Mouse (Mus musculus): ENCODE results near the gene Shld2. TPM values are rescaled to one million over a fixed set of nuclear protein-coding genes. Genes with fewer than 3 reads are reported as not detected.
"Not testable (repeated sequence)": the region's sequence is repeated elsewhere in the genome, so short reads cannot be mapped to it uniquely, and the experiment has no call there.

Gene Shld2
- polyA plus RNA-seq, 1 experiment from 2014 or later: 12.5 TPM

DNA sequence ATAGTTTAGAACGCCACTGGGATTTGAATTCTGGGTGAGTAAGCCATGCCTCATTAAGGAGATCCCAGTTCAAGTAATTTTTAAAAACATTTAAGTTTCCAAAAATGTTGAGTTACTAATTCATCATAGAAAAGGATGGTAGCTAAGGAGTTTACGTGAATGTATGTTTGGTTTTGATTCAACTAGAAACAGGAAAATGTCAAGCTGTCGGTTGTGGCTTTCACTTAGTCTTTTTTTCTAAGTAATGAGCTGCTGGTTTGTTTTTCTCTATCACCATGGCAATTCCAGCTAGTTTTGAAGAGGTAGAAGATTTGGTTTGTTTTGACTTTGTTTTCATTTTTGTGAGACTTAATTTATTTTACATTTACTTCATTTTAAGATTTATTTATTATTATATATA is 7.1 kb upstream of the Shld2 start:
- no peaks in the 10 kb centered on the region for H3K9me3 ChIP-seq
- peaks cover 4% of the 10 kb centered on the region for H3K4me1 ChIP-seq
- H3K36me3 ChIP-seq: peaks cover 19% of the 10 kb centered on the region
- H3K27me3 ChIP-seq: no peaks in the 10 kb centered on the region
- no peak overlapping the region for H3K27ac ChIP-seq
- ATAC-seq (ENCODE audit: insufficient number of reproducible peaks, low FRiP score, low TSS enrichment, low read depth): no peak
- H3K9ac ChIP-seq: no peak overlapping the region
- no peak overlapping the region for H3K4me3 ChIP-seq
- H3K4me2 ChIP-seq: no peak overlapping the region
- WGBS: 74% methylated on average over 3 of the region's 3 CpGs

DNA sequence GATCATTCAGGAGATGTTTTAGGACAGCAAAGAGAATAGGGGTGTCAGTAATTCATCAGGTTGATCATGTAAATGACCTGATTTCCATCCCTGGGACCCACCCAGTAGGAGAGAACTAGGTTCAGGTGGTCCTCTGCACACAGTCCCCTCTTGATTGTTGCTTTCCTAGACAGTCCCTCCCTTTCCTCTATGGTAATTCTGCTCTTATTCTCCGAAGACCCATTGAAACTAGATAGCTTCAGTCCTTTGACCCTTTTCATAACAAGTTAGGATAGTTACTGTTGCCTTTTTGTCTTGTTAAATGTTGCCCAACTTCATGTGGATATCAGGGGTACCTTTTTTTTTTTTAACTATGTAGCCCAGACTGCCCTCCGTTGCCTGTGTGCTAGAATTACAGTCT is 6.1 kb upstream of the Shld2 start:
- Histone ChIP-seq H3K9me3 (no peaks in the 10 kb centered on the region), H3K27ac (no peak overlapping the region), H3K4me2 (no peak overlapping the region), H3K27me3 (no peaks in the 10 kb centered on the region), H3K4me1 (peaks cover 9% of the 10 kb centered on the region), H3K9ac (no peak overlapping the region), H3K4me3 (no peak overlapping the region), H3K36me3 (peaks cover 15% of the 10 kb centered on the region)
- WGBS: 87% methylated on average over 2 of the region's 2 CpGs
- no peak for ATAC-seq (ENCODE audit: insufficient number of reproducible peaks, low FRiP score, low TSS enrichment, low read depth)

DNA sequence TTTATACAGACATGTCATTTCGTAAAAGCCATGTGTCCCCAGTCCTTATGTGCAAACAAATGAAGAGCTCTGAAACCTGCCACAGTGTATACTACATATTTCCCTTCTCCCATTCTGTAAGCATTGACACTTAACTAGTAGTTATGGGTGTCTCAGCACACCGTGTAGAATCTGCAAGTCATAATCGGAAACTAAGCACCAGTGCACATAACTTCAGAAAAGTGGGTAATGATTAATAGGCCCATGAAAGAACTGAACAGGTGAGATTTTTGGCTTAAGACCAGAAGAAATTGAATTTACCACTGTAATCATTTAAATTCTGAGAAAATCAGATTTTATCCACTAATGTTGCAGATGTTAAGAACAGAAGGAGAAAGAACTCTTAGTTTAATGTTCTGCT is 4.5 kb upstream of the Shld2 start:
- H3K27ac ChIP-seq: no peak overlapping the region
- H3K4me3 ChIP-seq: no peak overlapping the region
- no peak for ATAC-seq (ENCODE audit: insufficient number of reproducible peaks, low FRiP score, low TSS enrichment, low read depth)
- WGBS: 52% methylated on average over 3 of the region's 3 CpGs
- H3K9me3 ChIP-seq: no peaks in the 10 kb centered on the region
- H3K27me3 ChIP-seq: no peaks in the 10 kb centered on the region
- H3K9ac ChIP-seq: no peak overlapping the region
- H3K36me3 ChIP-seq: peaks cover 5% of the 10 kb centered on the region; the same call in 1 of the 2 replicates
- no peak overlapping the region for H3K4me2 ChIP-seq
- H3K4me1 ChIP-seq: peaks cover 9% of the 10 kb centered on the region

DNA sequence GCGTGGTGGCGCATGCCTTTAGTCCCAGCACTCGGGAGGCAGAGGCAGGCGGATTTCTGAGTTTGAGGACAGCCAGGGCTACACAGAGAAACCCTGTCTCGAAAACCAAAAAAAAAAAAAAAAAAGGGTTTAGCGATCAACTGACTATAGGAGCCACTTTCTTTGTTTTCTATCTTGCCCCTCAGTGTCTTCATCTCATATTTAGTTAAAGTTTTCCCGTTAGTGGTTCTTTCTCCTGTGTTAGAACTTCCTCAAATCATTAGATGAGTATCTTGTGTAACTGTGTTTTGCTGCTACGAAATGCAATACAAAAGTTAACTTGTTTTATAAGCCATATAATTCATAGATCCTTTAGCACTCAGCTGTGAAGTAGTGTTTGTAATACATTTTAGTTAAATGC is 4.1 kb upstream of the Shld2 start:
- not testable (repeated sequence) for H3K4me3 ChIP-seq
- WGBS: 89% methylated on average over 8 of the region's 8 CpGs

DNA sequence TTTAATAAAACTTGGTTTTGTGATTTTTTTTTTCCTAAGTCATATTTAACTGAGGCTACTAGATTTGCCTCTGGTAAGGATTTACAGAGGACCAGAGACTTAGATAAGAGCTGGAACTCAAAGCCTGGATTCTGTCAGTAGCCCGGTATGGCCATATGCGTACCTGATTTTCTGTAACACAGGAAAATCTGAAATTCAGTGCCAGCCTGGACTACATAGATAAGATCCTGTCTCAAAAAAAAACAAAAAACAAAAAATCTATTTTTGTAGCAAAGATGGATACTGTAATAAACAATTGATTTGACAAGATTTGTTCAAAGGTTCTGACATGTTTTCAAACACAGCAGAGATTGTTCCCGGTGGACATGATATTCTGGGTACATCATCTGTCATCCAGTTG is 3.3 kb upstream of the Shld2 start:
- no peak overlapping the region for H3K27ac ChIP-seq
- H3K4me3 ChIP-seq: no peak overlapping the region
- peaks cover 9% of the 10 kb centered on the region for H3K4me1 ChIP-seq
- H3K27me3 ChIP-seq: no peaks in the 10 kb centered on the region
- H3K4me2 ChIP-seq: no peak overlapping the region
- 93% methylated on average over 3 of the region's 3 CpGs for WGBS
- H3K9ac ChIP-seq: no peak overlapping the region
- H3K9me3 ChIP-seq: no peaks in the 10 kb centered on the region
- no peak for ATAC-seq (ENCODE audit: insufficient number of reproducible peaks, low FRiP score, low TSS enrichment, low read depth)
- no peaks in the 10 kb centered on the region for H3K36me3 ChIP-seq

More for the DNA sequence above, 4.1 kb upstream of the Shld2 start:
- H3K4me2 ChIP-seq; H3K9ac ChIP-seq; H3K27ac ChIP-seq; H3K9me3 ChIP-seq; H3K36me3 ChIP-seq; H3K4me1 ChIP-seq; H3K27me3 ChIP-seq; ATAC-seq (ENCODE audit: insufficient number of reproducible peaks, low FRiP score, low TSS enrichment, low read depth): not testable (repeated sequence)

DNA sequence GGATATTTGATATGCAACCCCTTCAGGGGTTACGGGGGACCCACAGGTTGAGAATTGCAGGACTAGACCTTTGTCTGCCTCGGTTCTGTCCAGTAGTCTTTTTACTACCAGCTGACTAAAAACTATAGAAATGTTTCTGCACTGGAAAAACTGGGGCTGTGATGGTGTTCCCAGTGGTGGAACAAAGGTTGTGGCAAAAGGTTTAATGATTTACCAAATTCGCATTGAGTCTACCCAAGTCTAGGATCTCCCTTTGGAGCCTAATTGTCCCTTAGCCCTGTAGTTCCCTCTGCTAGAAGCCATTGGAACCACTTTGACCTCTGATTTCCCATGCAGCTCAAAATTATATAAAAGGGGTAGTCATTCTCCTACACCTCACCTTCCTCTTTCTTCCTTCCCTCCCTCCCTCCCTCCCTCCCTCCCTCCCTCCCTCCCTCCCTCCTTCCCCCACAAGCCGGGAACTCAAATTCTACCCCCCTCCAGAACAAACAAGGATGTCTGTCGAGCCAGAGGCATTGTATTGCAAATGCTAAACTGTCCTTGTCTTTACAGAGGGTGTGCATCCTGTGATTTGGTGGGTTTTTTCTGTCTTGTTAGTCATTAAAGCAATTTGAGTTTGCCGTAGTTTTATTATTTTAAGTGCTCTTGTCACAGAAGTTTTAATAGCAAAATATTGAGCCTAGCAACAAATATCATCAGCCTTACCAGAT is 2.2 kb upstream of the Shld2 start:
- Histone ChIP-seq H3K9me3 (no peaks in the 10 kb centered on the region), H3K9ac (no peak overlapping the region), H3K4me2 (peak overlapping the region; percentile 68), H3K36me3 (no peaks in the 10 kb centered on the region), H3K4me3 (peak overlapping the region; percentile 90), H3K4me1 (peaks cover 9% of the 10 kb centered on the region), H3K27ac (no peak overlapping the region), H3K27me3 (no peaks in the 10 kb centered on the region)
- ATAC-seq (ENCODE audit: insufficient number of reproducible peaks, low FRiP score, low TSS enrichment, low read depth): no peak
- WGBS: 18% methylated on average over 5 of the region's 6 CpGs

DNA sequence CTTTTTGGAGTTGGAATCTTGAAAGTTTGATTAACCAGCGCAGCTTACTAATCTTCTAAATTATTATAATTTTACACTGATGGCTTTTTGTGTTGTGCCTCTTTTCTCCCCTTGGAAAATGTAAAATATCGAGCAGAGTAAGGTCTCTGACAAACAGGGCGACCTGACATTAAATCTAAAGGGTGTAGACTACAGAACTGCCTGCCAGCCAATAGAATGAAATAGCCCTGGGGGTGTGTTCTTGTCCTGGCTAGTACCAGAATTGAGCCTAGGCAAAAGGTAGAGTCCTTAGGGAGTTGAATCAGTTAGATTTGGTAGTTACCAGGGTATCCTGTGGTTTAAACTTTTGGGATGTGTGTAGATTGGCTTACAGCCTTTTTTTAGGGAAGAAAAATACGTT is 1.4 kb upstream of the Shld2 start:
- H3K9ac ChIP-seq: peak overlapping the region; percentile 98
- H3K4me1 ChIP-seq: peaks cover 9% of the 10 kb centered on the region
- H3K27me3 ChIP-seq: no peaks in the 10 kb centered on the region
- H3K36me3 ChIP-seq: no peaks in the 10 kb centered on the region
- peak overlapping the region; percentile 90 for H3K4me3 ChIP-seq
- ATAC-seq (ENCODE audit: insufficient number of reproducible peaks, low FRiP score, low TSS enrichment, low read depth): no peak
- no peak overlapping the region for H3K27ac ChIP-seq
- 2% methylated on average over 4 of the region's 4 CpGs for WGBS
- H3K9me3 ChIP-seq: no peaks in the 10 kb centered on the region
- peak overlapping the region; percentile 68 for H3K4me2 ChIP-seq

DNA sequence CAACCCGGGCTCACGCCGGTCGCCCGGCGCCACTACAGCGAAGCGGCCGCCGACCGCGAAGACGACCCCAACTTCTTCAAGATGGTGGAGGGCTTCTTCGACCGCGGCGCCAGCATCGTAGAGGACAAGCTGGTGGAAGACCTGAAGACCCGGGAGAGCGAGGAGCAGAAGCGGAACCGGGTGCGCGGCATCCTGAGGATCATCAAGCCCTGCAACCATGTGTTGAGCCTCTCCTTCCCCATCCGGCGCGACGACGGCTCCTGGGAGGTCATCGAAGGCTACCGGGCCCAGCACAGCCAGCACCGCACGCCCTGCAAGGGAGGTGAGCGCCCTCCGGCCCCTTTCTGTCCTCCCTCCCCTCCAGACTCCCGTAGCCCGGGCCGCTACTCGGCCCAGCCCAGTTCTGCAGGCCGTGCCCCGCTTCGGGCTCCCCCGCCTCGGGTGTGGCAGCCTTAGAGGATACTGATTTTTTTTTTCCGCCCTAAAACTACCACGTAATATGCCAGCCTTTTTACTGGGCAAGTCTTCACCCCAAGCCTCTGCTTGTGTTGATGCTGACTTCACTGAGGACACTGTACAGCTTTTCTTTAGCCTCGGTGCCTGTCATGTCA is 833 bp upstream of the Shld2 start:
- no peak for ATAC-seq (ENCODE audit: insufficient number of reproducible peaks, low FRiP score, low TSS enrichment, low read depth)
- WGBS: under 1% methylated on average over 47 of the region's 47 CpGs
- H3K27me3 ChIP-seq: no peaks in the 10 kb centered on the region
- peak overlapping the region; percentile 68 for H3K4me2 ChIP-seq
- H3K27ac ChIP-seq: peak overlapping the region; percentile 97
- H3K9ac ChIP-seq: peak overlapping the region; percentile 98
- H3K4me1 ChIP-seq: peaks cover 9% of the 10 kb centered on the region
- no peaks in the 10 kb centered on the region for H3K36me3 ChIP-seq
- H3K4me3 ChIP-seq: peak overlapping the region; percentile 90
- no peaks in the 10 kb centered on the region for H3K9me3 ChIP-seq

DNA sequence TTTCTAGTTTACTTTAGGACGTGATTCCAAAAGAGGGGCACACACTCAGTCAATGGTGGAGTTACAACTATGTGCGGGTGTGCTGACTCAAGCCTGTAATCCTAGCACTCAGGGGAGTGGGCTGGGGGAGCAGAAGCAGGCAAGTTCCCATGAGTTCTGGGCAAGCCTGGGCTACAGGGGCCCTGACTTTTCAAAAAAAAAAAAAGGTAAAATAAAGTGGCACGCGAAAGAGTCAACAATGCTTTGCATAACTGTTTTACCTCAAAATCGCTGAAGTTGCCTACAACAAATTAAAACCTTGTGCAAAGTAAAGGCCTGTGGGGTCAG is 423 bp downstream of the Shld2 start:
- no peaks in the 10 kb centered on the region for H3K27me3 ChIP-seq
- 6% methylated on average over 5 of the region's 5 CpGs for WGBS
- no peak for ATAC-seq (ENCODE audit: insufficient number of reproducible peaks, low FRiP score, low TSS enrichment, low read depth)
- peaks cover 9% of the 10 kb centered on the region for H3K4me1 ChIP-seq
- H3K4me3 ChIP-seq: peak overlapping the region; percentile 90
- no peaks in the 10 kb centered on the region for H3K36me3 ChIP-seq
- H3K27ac ChIP-seq: peak overlapping the region; percentile 97
- H3K9me3 ChIP-seq: no peaks in the 10 kb centered on the region
- peak overlapping the region; percentile 68 for H3K4me2 ChIP-seq
- peak overlapping the region; percentile 98 for H3K9ac ChIP-seq

DNA sequence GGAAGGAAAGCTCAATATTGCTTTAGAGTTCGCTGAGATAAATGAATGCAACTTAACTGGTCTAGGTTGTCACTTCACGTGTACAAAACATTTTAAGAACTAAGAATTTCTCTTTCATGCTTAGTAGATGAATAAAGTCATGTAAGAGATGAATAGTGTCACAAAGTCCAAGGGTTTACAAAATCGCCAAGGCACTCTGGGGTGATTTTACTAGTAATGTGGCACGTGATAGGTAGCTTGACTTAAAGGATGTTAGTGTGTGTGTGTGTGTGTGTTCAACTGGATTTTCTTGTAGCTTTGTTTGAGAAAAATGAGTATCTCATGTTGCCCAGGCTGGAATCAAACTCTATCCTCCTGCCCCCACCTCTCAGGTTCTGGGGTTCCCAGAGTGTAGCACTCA is 1.0 kb downstream of the Shld2 start:
- Histone ChIP-seq H3K4me2 (no peak overlapping the region), H3K4me3 (no peak overlapping the region; the same call in 1 of the 2 replicates), H3K36me3 (no peaks in the 10 kb centered on the region), H3K27me3 (no peaks in the 10 kb centered on the region), H3K9me3 (no peaks in the 10 kb centered on the region), H3K9ac (no peak overlapping the region), H3K4me1 (peaks cover 9% of the 10 kb centered on the region), H3K27ac (no peak overlapping the region)
- no peak for ATAC-seq (ENCODE audit: insufficient number of reproducible peaks, low FRiP score, low TSS enrichment, low read depth)
- WGBS: 91% methylated on average over 4 of the region's 4 CpGs

DNA sequence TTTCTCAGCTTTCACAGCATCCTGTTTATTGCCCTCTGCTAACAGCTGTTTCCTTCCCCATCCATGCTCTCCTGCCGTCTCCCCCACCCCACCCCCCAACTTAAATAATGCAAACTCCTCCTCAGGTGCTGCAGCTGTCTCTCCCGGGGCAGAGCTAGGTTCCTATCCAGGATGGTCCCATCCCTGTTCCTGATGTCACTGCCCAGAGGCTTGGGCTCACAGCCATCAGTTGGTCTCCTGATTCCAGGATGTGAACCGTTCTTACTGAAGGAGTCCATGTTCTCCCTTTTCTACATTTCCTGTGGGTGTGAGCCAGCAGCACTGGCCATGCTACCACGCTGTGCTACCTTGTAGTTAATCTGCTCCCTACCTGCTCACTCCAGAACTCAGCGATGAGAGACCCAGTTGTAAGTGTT is 7.0 kb downstream of the Shld2 start:
- no peak overlapping the region for H3K4me3 ChIP-seq
- no peaks in the 10 kb centered on the region for H3K9me3 ChIP-seq
- ATAC-seq (ENCODE audit: insufficient number of reproducible peaks, low FRiP score, low TSS enrichment, low read depth): no peak
- H3K4me1 ChIP-seq: no peaks in the 10 kb centered on the region
- 18% methylated on average over 5 of the region's 5 CpGs for WGBS
- no peaks in the 10 kb centered on the region for H3K36me3 ChIP-seq
- no peaks in the 10 kb centered on the region for H3K27me3 ChIP-seq
- no peak overlapping the region for H3K9ac ChIP-seq
- peak overlapping the region; percentile 43; the same call in 1 of the 2 replicates for H3K27ac ChIP-seq
- no peak overlapping the region for H3K4me2 ChIP-seq

DNA sequence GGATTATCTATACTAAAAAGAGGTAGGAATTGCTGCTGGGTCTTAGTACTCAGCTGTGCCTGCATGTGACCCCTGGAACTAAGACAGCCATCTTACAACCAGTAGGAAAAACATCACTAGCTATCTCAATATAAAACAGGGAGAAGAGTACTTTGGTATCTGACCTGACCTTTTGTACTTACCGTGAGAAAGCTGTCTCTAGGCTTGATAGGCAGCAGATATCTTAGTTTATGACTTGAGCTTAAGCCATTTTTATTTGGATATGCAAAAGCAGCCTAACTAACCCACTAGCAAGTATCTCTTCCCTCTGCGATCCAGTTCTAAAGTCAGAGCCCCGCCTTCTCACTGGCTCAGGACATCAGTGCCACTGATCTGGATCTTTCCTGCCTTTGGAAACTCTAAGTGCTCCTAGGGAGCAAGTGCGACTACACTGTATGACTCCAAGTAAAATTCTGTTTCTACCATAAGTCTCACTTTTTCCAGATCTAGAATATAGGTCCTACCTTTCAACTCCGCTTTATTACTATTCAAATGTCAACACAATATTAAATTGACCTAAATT is 7.5 kb downstream of the Shld2 start:
- H3K4me1 ChIP-seq: peaks cover under 1% of the 10 kb centered on the region; the same call in 1 of the 2 replicates
- H3K36me3 ChIP-seq: no peaks in the 10 kb centered on the region
- H3K27me3 ChIP-seq: no peaks in the 10 kb centered on the region
- H3K4me2 ChIP-seq: no peak overlapping the region
- WGBS: 79% methylated on average over 5 of the region's 5 CpGs
- no peak for ATAC-seq (ENCODE audit: insufficient number of reproducible peaks, low FRiP score, low TSS enrichment, low read depth)
- H3K9me3 ChIP-seq: no peaks in the 10 kb centered on the region
- no peak overlapping the region for H3K27ac ChIP-seq
- no peak overlapping the region for H3K4me3 ChIP-seq
- no peak overlapping the region for H3K9ac ChIP-seq
